Mouse (Mus musculus): ENCODE data around the gene Drap1.

Gene Drap1

DNA sequence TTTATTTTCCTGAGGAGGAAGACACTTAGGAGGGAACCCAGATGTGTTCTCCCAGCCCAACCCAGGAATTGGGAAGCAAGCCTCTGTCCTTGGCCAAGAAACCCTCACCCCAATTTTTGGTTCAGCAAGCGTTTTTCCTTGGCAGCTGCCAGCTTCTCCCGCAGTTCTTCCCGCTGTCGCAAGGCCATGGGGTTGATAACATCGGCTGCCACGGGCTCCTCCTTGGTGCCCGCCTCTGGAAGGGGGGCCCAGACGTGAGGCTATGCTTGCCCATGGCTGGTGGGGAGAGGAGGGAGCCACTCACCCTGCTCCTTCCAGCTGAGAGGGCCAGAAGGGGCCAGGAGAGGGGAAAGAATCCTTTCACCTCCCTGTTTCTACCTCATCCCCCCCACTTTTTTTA, 40.1 kb downstream of the Drap1 start:
- no peak for DNase-seq (ENCODE audit: low spot score in 2 of 2)

DNA sequence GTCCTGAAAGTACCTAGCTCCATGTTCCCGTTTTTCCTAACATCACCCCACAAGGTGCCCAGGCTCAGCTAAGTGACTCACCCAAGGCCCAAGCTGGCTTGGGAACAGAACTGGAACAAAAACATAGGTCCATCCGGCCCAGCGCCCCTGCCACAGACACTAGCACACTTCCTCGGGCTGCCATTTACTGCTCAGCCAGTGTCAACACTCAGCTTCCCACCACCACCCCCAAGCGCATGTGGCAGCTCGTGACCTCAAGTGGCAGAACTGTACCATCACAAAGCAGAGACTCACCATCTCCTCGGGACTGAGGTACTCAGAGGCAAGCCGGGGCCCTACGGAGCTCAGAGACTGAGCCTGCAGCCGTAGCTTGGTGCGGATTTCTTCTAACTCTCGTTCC, 41.5 kb downstream of the Drap1 start:
- DNase-seq (ENCODE audit: low spot score in 2 of 2): no peak

DNA sequence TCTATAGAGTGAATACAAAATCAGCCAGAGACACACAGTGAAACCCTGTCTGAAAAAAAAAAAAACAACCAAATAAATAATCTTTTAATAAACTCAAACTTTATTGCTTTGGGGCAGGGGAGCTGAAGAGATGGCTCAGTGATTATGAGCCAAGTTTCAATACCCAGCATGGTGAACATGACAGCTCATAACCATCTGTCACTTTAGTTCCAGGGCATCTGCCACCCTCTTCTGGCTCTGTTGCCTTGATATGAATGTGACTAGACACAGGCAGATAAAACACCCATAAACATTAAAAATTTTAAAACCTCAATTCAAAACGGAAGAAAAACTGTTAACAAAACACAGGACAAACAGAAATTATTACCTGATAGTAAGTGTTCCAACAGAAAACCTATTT, 47.3 kb downstream of the Drap1 start:
- DNase-seq (ENCODE audit: low spot score in 2 of 2): no peak

DNA sequence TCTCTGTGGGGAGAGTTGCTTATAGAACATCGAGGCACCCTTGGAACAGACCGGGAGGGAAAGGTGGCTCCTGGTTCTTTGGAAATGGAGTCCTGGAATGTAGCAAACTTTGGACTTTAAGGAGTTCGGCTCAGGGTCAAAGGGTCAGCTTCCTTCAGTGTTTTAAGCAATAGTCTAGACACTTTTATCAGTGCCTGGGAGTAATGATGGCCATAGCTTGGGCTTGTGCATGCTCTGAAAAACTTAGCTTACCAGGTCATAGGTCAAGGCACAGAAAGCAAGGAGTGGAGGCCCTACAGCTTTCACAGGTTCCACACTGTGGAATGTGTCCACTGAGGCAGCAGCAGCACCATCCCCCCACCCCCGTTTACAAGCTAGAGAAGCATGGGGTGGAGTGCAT, 50.0 kb downstream of the Drap1 start:
- no peak for DNase-seq (ENCODE audit: low spot score in 2 of 2)

DNA sequence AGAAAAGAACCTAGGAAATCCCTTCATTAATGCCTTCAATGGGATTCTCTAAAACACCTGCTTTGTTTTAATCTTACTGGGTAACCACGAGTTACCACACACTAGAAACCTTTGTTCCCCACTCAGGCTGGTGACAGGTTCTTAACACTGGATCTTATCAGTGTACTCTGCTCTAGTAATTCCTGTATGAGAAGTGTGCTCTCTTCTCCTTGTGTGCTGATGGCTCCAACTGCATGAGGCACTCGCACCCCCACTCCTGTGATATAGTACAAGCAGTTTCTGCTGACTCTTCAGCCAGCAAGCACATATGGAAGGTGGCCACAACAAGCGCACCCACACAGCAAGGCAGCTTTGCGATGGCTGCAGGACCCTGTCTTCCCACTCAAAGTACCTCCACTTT, 50.6 kb downstream of the Drap1 start:
- DNase-seq (ENCODE audit: low spot score in 2 of 2): no peak

Data from right cerebral cortex, postnatal 36 days (tissue).